ENCODE assay signal across 8 mouse cellular contexts in the genomic region with DNA sequence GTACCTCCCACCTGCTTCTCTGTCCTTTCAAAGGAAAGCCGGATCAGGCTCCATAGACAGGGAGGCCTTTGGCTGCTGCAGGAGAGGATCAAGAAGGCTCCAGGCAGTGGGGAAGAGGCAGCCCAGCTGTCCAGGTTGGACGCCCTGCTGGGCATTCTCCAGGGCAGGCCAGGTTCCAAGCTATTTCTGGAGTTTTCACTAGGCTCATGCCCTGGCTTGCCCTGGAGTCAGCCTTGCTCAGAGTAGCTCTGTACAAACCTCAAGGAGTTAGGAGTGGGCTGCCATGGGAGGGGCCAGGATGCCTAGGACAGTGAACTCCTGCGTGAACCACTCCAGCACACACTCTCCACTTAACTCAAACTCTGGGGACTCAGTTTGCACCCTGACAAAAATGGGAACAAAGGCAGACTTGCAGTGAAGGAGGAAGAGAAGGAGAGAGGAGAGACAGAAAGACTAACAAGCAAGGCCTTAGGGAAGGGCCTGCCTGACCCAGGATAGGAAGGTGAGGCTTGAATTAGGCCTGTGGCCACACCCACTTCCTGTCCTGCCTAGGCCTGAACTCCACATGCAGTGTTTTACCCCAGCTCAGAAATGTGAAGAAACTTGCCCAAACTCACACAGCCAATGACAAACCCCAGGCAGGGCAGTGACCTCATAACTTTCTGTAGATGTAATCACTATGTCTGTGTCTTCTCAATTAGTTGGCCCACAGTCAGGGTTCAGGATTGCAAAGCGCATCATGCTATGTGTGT. TPM values are rescaled to one million over a fixed set of nuclear protein-coding genes. Genes with fewer than 3 reads are reported as not detected.
DNase-seq lines count a peak whose midpoint lies in the region; ATAC-seq and TF ChIP-seq lines count a peak whose summit lies in the region.

No protein-coding gene starts in this region.

- no peaks in the 10 kb centered on the region for H3K9me3 ChIP-seq in kidney, embryonic 14.5 days (ENCODE audit: control insufficient read depth, low read length)
- H3K9me3 ChIP-seq in liver, postnatal 0 days (ENCODE audit: low read length) = no peaks in the 10 kb centered on the region

- ATAC-seq in kidney, embryonic 14.5 days (ENCODE audit: low FRiP score, low TSS enrichment) = no peak
- peak; percentile 7 for ATAC-seq in activated CD4-positive, CD25-positive, alpha-beta regulatory T cell, adult 4 months
- no peak for ATAC-seq in liver, postnatal 0 days

- H3K4me2 ChIP-seq in kidney, embryonic 14.5 days (replicated peaks; ENCODE audit: low read depth, low read length) = no peak overlapping the region
- H3K4me2 ChIP-seq in liver, postnatal 0 days (ENCODE audit: low read depth, low read length) = peak overlapping the region; percentile 86; the same call in 1 of the 2 replicates

- H3K4me1 ChIP-seq in kidney, embryonic 14.5 days (ENCODE audit: control insufficient read depth, insufficient read depth, low read length) = peaks cover 29% of the 10 kb centered on the region
- peaks cover 57% of the 10 kb centered on the region for H3K4me1 ChIP-seq in liver, postnatal 0 days (ENCODE audit: insufficient read depth)

- H3K9ac ChIP-seq in kidney, embryonic 14.5 days (ENCODE audit: low read depth, low read length) = no peak overlapping the region
- 0 out of 2 replicates have a peak overlapping the region, but pooled peaks have one; percentile 30 for H3K9ac ChIP-seq in liver, postnatal 0 days (replicated peaks)

- 75% methylated on average over 4 of the region's 4 CpGs for WGBS in kidney, embryonic 14.5 days
- 76% methylated on average over 4 of the region's 4 CpGs for WGBS in liver, postnatal 0 days (ENCODE audit: insufficient replicate concordance)

- no peak for DNase-seq in kidney, postnatal 10 days
- peak; percentile 79 for DNase-seq in gastrocnemius, postnatal 10 days
- DNase-seq in liver, postnatal 0 days = peak; percentile 31
- DNase-seq in layer of hippocampus, adult 11-12 months (ENCODE audit: low spot score) = no peak
- DNase-seq in left cerebral cortex, adult 9 months (ENCODE audit: low spot score in 2 of 2) = no peak
- no peak for DNase-seq in layer of hippocampus, adult 18-20 months (ENCODE audit: low spot score in 2 of 2)

- no peak for TF ChIP-seq EP300 in liver, postnatal 0 days (IDR thresholded peaks at IDR 0.05; ENCODE audit: low read depth)

- H3K27me3 ChIP-seq in kidney, embryonic 14.5 days (ENCODE audit: control insufficient read depth, insufficient read depth, low read length) = peaks cover 5% of the 10 kb centered on the region; the same call in 1 of the 2 replicates
- no peaks in the 10 kb centered on the region for H3K27me3 ChIP-seq in liver, postnatal 0 days (ENCODE audit: insufficient read depth, low read length)

- no peak overlapping the region for H3K4me3 ChIP-seq in kidney, embryonic 14.5 days (ENCODE audit: low read length)
- no peak overlapping the region for H3K4me3 ChIP-seq in liver, postnatal 0 days (ENCODE audit: low read depth, low read length)

- no peaks in the 10 kb centered on the region for H3K36me3 ChIP-seq in kidney, embryonic 14.5 days (ENCODE audit: control insufficient read depth, insufficient read depth, low read length)
- no peaks in the 10 kb centered on the region for H3K36me3 ChIP-seq in liver, postnatal 0 days (replicated peaks; ENCODE audit: insufficient read depth, low read length)

- no peak for TF ChIP-seq CTCF in liver, postnatal 0 days (IDR thresholded peaks at IDR 0.05; ENCODE audit: low read depth)

- H3K27ac ChIP-seq in kidney, embryonic 14.5 days (ENCODE audit: low read depth, low read length) = 0 out of 2 replicates have a peak overlapping the region, but pooled peaks have one; percentile 24
- no peak overlapping the region for H3K27ac ChIP-seq in liver, postnatal 0 days (ENCODE audit: low read depth)

RNA-seq across cellular contexts. Expression of a gene that starts 2.2 kb away (rescaled TPM):
- 19.7 and 29.9 TPM in 2 replicates for polyA plus RNA-seq in kidney, embryonic 14.5 days (2014; fragmentation: Nextera tagmentation; extraction: Ambion mirVana)
- 10 to 100 TPM; 15.2 to 27.5 TPM for polyA plus RNA-seq in activated CD4-positive, CD25-positive, alpha-beta regulatory T cell, adult 4 months (2017; shearing (Covaris generic))
- total RNA-seq in gastrocnemius, postnatal 10 days (2021) = 1 to 10 TPM; 5.6 to 6.6 TPM
- 6.3 and 7.3 TPM in 2 replicates for polyA plus RNA-seq in liver, postnatal 0 days (2015; fragmentation: Nextera tagmentation; extraction: Ambion mirVana)
- 1 to 10 TPM; 7.3 to 9.7 TPM for total RNA-seq in layer of hippocampus, adult 18-20 months (2021)

RNA-seq across cellular contexts. Expression of a gene that starts 18.4 kb away (rescaled TPM):
- polyA plus RNA-seq in kidney, embryonic 14.5 days (2014; fragmentation: Nextera tagmentation; extraction: Ambion mirVana) = 3.4 and 6.8 TPM in 2 replicates
- 1 to 10 TPM; 7.3 to 8.4 TPM for polyA plus RNA-seq in activated CD4-positive, CD25-positive, alpha-beta regulatory T cell, adult 4 months (2017; shearing (Covaris generic))
- 1 to 10 TPM; 1.1 to 1.3 TPM for total RNA-seq in gastrocnemius, postnatal 10 days (2021)
- 0.43 and 0.53 TPM in 2 replicates for polyA plus RNA-seq in liver, postnatal 0 days (2015; fragmentation: Nextera tagmentation; extraction: Ambion mirVana)
- 1 to 10 TPM; 2.1 to 2.4 TPM for total RNA-seq in layer of hippocampus, adult 18-20 months (2021)

Comparison
In these comparisons a context has a peak if more than half of its experiments do, and no peak if none do; other contexts are left out.
1. DNase-seq: peak in gastrocnemius, postnatal 10 days (single experiment) and liver, postnatal 0 days (single experiment); none in kidney, postnatal 10 days (single experiment), layer of hippocampus, adult 11-12 months (single experiment), left cerebral cortex, adult 9 months (0 of 2) and layer of hippocampus, adult 18-20 months (0 of 2).